Mouse (Mus musculus): ENCODE results near the gene Dbr1.

Gene Dbr1

DNA sequence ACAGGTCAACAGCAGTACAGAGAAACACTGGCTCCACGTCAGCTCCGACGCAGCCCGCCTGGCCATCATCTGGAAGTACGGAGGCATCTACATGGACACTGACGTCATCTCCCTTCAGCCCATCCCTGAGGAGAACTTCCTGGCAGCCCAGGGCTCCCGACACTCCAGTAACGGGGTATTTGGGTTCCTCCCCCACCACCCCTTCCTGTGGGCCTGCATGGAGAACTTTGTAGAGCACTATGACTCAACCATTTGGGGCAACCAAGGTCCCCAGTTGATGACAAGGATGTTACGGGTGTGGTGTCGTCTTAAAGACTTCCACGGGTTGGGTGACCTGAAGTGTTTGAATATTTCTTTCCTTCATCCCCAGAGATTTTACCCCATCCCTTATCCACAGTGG is 44.6 kb downstream of the Dbr1 start:
- no peak for DNase-seq (ENCODE audit: low spot score in 2 of 2)

DNA sequence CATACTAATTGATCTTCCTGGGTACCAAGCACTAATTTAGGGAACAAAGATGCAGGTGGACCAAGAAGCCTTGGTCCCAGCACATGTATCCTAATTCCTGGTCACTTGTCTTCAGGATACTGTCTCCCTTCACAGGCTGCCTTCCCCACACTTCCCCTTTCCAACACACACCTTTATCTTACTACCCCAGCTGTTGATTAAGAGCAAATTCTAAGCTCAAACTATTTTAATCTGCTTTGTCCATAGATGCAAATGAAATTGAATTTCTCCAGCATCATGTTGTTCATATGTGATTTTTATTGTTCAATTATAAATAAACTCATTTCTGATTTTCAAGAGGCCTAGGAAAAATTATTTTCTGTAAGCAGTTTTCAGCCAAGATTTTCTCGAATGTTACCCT is 46.4 kb downstream of the Dbr1 start:
- no peak for DNase-seq (ENCODE audit: low spot score in 2 of 2)

DNA sequence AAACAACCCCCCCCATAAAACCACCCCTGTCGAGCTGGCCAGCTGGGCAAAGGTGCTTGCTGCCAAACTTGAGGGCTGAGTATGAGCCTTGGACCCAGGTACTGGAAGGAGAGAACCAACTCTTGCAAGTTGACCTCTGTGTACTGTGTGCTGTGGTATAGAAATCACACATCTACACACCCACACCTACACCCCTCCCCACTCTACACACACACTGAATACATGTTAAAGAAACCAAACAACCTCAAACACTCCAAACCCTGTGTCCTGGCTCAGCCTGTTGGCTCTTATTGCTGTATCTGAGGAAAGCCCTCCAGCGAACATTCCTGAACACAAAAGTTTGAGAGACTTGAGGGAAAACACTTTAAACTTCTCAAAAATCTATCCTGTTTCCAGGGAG is 47.4 kb downstream of the Dbr1 start:
- no peak for DNase-seq (ENCODE audit: low spot score in 2 of 2)

DNA sequence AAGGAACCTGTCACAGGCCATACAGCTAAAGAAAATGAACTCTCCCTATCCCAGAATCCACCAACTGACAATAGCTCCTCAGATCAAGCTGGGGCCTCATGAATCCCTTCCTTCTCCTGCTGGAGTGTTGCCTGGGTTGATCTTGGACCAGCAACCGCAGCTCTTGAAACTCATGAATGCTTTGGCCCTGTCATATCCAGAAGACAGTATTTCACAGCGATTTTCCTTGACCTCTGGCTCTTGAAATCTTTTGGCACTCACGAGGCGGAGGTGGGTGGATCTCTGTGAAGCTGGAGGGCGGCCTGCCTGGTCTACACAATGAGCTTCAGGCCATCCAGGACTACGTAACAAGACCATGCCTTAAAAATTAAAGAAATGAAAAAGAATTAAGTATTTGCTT is 48.5 kb downstream of the Dbr1 start:
- DNase-seq (ENCODE audit: low spot score in 2 of 2), result no peak

DNA sequence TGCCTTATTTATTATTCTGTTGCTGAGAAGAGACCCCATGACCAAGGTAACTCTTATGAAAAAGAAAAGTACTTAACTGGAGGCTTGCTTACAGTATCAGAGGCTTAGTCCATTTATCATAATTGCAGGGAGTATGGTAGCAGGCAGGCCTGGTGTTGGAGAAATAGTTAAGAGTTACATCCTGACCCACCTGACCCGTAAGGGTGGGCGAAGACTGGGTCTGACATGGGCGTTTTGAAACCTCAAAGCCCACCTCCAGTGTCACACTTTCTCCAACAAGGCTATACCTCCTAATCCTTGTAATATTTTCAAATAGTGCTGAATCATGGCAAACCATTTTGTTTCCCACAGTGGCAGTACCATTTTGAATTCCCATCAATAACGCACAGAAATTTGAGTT is 53.0 kb downstream of the Dbr1 start:
- DNase-seq (ENCODE audit: low spot score in 2 of 2), result no peak

DNA sequence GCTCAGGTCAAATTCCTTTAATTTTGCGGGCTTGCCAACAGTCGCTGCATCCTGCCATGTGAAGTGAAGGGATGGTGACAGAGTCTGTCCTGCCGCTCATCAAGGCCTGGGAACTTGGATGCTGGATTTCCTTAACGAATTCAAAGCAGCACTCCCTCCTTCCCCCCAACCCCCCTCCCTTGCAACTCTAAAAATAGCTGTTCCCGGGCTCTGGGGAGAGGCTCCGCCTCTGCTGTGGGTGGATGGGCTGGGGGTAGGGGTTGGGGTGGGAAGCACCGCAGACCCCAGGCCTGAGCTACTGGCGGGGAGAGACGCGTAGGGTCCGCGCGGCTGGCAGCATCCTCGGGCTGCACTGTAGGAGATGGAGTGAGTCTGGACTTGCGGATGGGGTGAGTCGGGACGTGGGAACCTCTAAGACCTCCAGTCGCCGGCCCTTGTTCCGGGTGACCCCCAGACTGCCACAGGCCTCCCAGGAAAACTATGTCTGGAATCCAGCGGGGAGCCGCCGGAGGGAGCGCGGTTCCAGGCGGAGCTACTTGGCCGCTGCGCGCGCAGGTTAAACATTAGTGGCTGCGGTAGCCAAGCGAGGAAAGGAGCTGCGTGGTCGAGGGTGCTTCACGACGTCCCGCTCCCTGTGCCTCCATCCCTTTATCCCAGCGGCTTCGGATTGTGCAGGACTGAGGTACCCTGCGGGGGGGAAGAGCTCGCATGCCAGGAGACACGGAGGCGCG is 53.8 kb downstream of the Dbr1 start, which contains the start of gene Dzip1l:
TSS of gene Dzip1l (plus strand) at position 216 of the 731 bp plus-strand sequence.
- DNase-seq (ENCODE audit: low spot score in 2 of 2), result no peak

DNA sequence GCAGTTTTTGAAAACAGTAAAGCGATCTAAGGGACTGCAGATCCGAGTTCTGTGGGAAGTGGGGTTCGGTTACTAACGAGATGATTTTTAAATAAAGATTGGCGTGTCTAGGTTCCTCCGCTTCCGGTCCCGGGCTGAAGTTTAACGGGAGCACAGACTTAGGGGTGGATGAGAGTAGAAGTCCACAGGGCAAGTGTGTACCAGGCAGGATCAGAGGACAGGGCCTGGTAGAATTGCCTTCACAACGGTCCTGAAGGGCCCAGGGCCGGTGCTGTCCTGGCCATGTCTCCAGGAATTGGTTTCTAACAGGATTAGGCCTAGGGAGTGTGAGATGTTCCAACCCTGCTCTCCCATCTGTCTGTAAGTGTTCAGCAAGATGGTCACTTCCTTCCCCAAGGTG is 54.5 kb downstream of the Dbr1 start:
- no peak for DNase-seq (ENCODE audit: low spot score in 2 of 2)

DNA sequence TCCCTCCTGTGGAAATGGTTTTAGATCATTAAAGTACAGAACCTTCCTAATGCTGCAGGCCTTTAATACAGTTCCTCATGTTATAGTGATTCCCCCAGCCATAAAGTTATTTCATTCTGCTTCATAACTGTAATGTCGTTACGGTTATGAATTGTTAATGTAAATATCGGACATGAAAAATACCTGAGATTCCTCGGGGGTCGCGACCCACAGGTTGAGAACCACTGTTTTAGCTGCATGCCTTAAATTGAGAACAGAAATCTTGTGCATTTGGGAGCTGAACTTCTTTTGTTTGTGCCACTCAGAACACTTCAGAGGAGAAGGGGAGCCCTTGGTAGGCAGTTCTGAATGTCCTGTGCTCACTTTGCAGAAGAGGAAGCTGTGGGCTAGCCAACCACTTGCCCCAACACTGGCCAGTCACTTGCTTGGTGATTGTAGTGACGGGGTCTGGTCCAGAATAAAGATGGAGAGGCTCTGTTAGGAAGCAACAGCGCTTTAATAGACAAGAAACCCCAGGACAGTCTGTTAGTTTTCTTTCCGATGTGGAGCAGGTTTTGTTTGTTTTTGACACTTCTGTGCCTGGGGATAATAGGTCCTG is 55.0 kb downstream of the Dbr1 start:
- DNase-seq (ENCODE audit: low spot score in 2 of 2), result no peak

DNA sequence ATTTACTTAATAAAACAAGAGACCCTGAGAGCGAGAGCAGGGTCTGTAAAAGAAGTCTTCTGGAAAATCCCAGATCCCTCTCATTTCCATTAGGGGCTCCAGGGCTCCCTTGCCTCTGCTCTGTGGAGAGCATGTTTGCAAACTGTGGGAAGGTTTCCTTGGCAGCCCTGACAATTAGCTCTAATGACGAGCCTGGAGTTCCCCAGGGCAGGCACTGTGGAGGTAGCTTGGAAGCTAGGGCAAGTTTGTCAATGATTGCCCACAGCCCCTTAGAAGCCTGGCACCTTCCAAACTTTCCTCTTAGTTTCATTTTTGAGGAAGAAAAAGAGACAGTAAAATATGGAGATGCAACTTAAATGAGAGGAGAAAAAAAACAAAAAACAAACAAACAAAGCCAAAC is 56.2 kb downstream of the Dbr1 start:
- no peak for DNase-seq (ENCODE audit: low spot score in 2 of 2)

DNA sequence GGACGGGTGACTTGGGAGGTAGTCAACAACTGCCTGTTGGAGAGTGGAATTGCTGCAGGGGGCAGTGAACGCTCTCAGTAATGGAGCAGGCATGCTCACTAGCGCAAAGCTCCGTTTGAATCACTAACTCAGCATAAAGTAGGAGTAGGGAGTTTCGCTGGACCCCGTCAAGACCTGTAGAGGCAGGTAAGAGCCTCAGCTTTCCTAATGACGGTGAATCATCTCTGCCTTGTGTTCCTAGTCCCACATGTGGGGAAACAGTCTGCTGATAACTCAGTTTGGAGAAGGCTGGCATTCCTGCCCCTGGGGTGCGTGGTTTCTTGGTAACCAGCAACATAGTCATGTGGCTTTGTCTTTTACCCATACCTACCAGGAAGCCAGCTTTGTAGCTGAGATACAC is 56.7 kb downstream of the Dbr1 start:
- DNase-seq (ENCODE audit: low spot score in 2 of 2), result no peak
